In genomic region chr11:56246549-56247332, GRCm38 (mm10) we compare ENCODE assay signal across 8 mouse cellular contexts.
A peak's percentile ranks its signal among the peaks of the same experiment; 100 is the strongest.
DNase-seq lines count a peak whose midpoint lies in the region; ATAC-seq lines count a peak whose summit lies in the region.

No protein-coding gene starts in this region.

- no peak overlapping the region for H3K4me2 ChIP-seq in liver, embryonic 11.5 days

- no peaks in the 10 kb centered on the region for H3K4me1 ChIP-seq in liver, embryonic 11.5 days (replicated peaks; ENCODE audit: control insufficient read depth, insufficient read depth, low read length)

- no peaks in the 10 kb centered on the region for H3K9me3 ChIP-seq in liver, embryonic 11.5 days (ENCODE audit: control insufficient read depth, low read length)

- no peaks in the 10 kb centered on the region for H3K27me3 ChIP-seq in liver, embryonic 11.5 days (replicated peaks; ENCODE audit: control insufficient read depth, insufficient read depth, low read length)

- ATAC-seq in frontal cortex, adult (ENCODE audit: low TSS enrichment): peak; percentile 88
- ATAC-seq in liver, embryonic 11.5 days (replicated peaks; ENCODE audit: low FRiP score): no peak
- ATAC-seq in erythroid progenitor cell, adult 5-6 weeks (replicated peaks; ENCODE audit: low FRiP score, poor library complexity, severe bottlenecking): no peak
- no peak for ATAC-seq in inflammation-experienced regulatory T-cells, adult 6 months

- 57% methylated on average over 5 of the region's 5 CpGs for WGBS in liver, embryonic 11.5 days

- DNase-seq in cerebellum, postnatal 25 days: peak; percentile 4 to 5
- DNase-seq in cerebellum, adult 9-11 months: no peak
- DNase-seq in left cerebral cortex, adult 9 months (ENCODE audit: low spot score in 2 of 2): peak; percentile 76 to 86
- DNase-seq in right cerebral cortex, adult 2 months (ENCODE audit: low spot score in 2 of 2): peak; percentile 72 to 73
- DNase-seq in liver, embryonic 11.5 days (ENCODE audit: low spot score): no peak

- no peak overlapping the region for H3K4me3 ChIP-seq in liver, embryonic 11.5 days (ENCODE audit: low read depth, low read length)

- H3K9ac ChIP-seq in liver, embryonic 11.5 days (ENCODE audit: low read depth, low read length): no peak overlapping the region

- no peaks in the 10 kb centered on the region for H3K36me3 ChIP-seq in liver, embryonic 11.5 days (ENCODE audit: control insufficient read depth, insufficient read depth, low read length)

- H3K27ac ChIP-seq in liver, embryonic 11.5 days (ENCODE audit: low read depth, low read length): no peak overlapping the region

Comparison
In these comparisons a context has a peak if more than half of its experiments do, and no peak if none do; other contexts are left out.
1. DNase-seq: peak in cerebellum, postnatal 25 days (2 of 2), left cerebral cortex, adult 9 months (2 of 2) and right cerebral cortex, adult 2 months (2 of 2); none in cerebellum, adult 9-11 months (single experiment) and liver, embryonic 11.5 days (single experiment).